Mouse (Mus musculus) T-helper 17 cell (primary cell): Measurements from ENCODE around the gene Tmem150c.

Source experiments
- in situ Hi-C, 2 experiments: fragments of 300-600 bp; cut with MboI, MseI; formaldehyde crosslinking; loops; 1 replicate in 1 of 2; 2 replicates in 1 of 2; pipeline ENCODE4 v1.15.1; 2025; ENCODE audit warnings: high pct_unique_total_duplicates in 2 of 2

Tmem150c gene

GRCm38 (mm10) chr5:100166591-100167491, 7.2 kb upstream of the Tmem150c start:
- in situ Hi-C loops, result no loop called here

- in situ Hi-C loops, result no loop called here
Measured at GRCm38 (mm10) chr5:100163368-100163767, 3.8 kb upstream of the Tmem150c start.

- in situ Hi-C loops, result no loop called here
Measured at GRCm38 (mm10) chr5:100162857-100163256, 3.2 kb upstream of the Tmem150c start.

- in situ Hi-C loops, result no loop called here
Measured at GRCm38 (mm10) chr5:100162053-100162452, 2.4 kb upstream of the Tmem150c start.

- in situ Hi-C loops, result no loop called here
Measured at GRCm38 (mm10) chr5:100158791-100159637, 594 bp downstream of the Tmem150c start.

- in situ Hi-C loops, result no loop called here
Measured at GRCm38 (mm10) chr5:100158301-100158700, 1.3 kb downstream of the Tmem150c start.

GRCm38 (mm10) chr5:100155646-100156045, 4.0 kb downstream of the Tmem150c start:
- in situ Hi-C loops, result no loop called here

GRCm38 (mm10) chr5:100149967-100150366, 9.6 kb downstream of the Tmem150c start:
- in situ Hi-C loops, result loop anchor here in 1 of 2 experiments (5.0 kb wide), 1 partner anchor 42 kb away; no protein-coding TSS in a partner anchor

GRCm38 (mm10) chr5:100144836-100145235, 14.8 kb downstream of the Tmem150c start:
- in situ Hi-C loops, result loop anchor here in 1 of 2 experiments (5.0 kb wide), 1 partner anchor 47 kb away; no protein-coding TSS in a partner anchor

- in situ Hi-C loops, result no loop called here
Measured at GRCm38 (mm10) chr5:100127283-100127682, 32.3 kb downstream of the Tmem150c start.

- in situ Hi-C loops, result no loop called here
Measured at GRCm38 (mm10) chr5:100125409-100126123, 34.0 kb downstream of the Tmem150c start.

GRCm38 (mm10) chr5:100124530-100124929, 35.1 kb downstream of the Tmem150c start:
- in situ Hi-C loops, result no loop called here

- in situ Hi-C loops, result no loop called here
Measured at GRCm38 (mm10) chr5:100123283-100123682, 36.3 kb downstream of the Tmem150c start.

GRCm38 (mm10) chr5:100121170-100121569, 38.4 kb downstream of the Tmem150c start:
- in situ Hi-C loops, result no loop called here

- in situ Hi-C loops, result no loop called here
Measured at GRCm38 (mm10) chr5:100120711-100121141, 38.9 kb downstream of the Tmem150c start.

GRCm38 (mm10) chr5:100119331-100119730, 40.3 kb downstream of the Tmem150c start:
- in situ Hi-C loops, result loop anchor here in 1 of 2 experiments (10.0 kb wide), 1 partner anchor 955 kb away; no protein-coding TSS in a partner anchor

GRCm38 (mm10) chr5:100113403-100113802, 46.2 kb downstream of the Tmem150c start:
- in situ Hi-C loops, result loop anchor here in 1 of 2 experiments (10.0 kb wide), 1 partner anchor 949 kb away; no protein-coding TSS in a partner anchor

- in situ Hi-C loops, result loop anchor here in 1 of 2 experiments (10.0 kb wide), 1 partner anchor 946 kb away; no protein-coding TSS in a partner anchor
Measured at GRCm38 (mm10) chr5:100110581-100110980, 49.0 kb downstream of the Tmem150c start.

- in situ Hi-C loops, result loop anchor here in 1 of 2 experiments (10.0 kb wide), 1 partner anchor 945 kb away; no protein-coding TSS in a partner anchor
Measured at GRCm38 (mm10) chr5:100109543-100110282, 49.9 kb downstream of the Tmem150c start.

- in situ Hi-C loops, result no loop called here
Measured at GRCm38 (mm10) chr5:100108866-100109265, 50.7 kb downstream of the Tmem150c start.
